Mouse (Mus musculus) lung, adult 2 months (tissue): ENCODE measurements around the gene Cnksr3.

Experiments used
- CTCF ChIP-seq: fragments of 200-500 bp; IDR thresholded peaks from 2 replicates; pipeline ENCODE4 v1.5.1; 2011; ENCODE audit warnings: mild to moderate bottlenecking, low read length, control low read depth; ENCODE audit not compliant: insufficient read depth
- POLR2A ChIP-seq: fragments of 200-500 bp; IDR thresholded peaks from 2 replicates; pipeline ENCODE4 v1.6.1; 2011; ENCODE audit warnings: low read depth, mild to moderate bottlenecking, control low read depth, low read length, borderline replicate concordance; ENCODE audit errors: extremely low read depth

- TF ChIP-seq POLR2A (no peak), CTCF (no peak)
Measured at GRCm38 (mm10) chr10:7207301-7207700, 4.7 kb downstream of the Cnksr3 start.
